Mouse (Mus musculus): ENCODE results near the gene Adgrb3.

Adgrb3 gene

GRCm38 (mm10) chr1:25281471-25281870 is 548.0 kb downstream of the Adgrb3 start:
- DNase-seq (ENCODE audit: low read depth, low spot score) = no peak

DNA sequence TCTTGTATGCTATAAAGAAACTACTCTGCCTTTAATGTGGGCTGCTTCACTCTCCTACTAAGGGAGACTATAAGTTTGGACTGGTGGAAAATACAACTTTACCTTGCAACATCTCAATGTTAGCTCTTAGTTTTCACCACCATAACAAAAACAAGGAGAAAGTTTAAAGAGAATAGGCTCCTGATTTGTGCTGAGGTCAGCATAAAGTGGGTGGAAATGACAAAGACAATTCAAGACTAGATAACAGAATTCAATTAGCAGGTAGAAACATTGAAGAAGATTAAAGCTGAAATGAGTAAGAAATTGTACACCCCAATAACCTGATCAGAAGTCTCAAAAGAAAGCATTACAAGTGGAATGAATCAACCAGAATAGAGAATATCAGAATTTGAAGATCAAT is 578.9 kb downstream of the Adgrb3 start:
- DNase-seq (ENCODE audit: low read depth, low spot score) = no peak

DNA sequence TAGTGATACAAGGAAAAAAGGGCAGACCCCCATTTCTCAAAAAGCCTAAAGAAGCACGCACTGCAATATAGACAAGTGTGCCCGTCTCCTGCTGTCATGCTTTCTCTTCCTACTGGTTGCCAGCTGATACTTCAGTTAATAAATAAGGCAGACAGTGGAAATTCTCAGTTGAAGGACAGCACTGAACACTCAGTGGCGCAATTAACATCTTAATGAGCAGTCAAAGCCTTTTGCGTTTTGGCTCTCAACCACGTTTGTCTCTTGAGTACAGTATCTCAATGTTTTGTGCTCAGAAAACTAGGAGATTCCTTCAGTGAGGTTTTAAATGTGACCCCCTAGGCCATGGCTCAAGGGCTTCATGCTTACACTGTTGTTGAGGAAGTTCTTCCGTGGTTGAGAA is 587.1 kb downstream of the Adgrb3 start:
- no peak for DNase-seq (ENCODE audit: low read depth, low spot score)

- no peak for DNase-seq (ENCODE audit: low read depth, low spot score)
These were observed 600.2 kb downstream of the Adgrb3 start for GRCm38 (mm10) chr1:25229245-25229750.

DNA sequence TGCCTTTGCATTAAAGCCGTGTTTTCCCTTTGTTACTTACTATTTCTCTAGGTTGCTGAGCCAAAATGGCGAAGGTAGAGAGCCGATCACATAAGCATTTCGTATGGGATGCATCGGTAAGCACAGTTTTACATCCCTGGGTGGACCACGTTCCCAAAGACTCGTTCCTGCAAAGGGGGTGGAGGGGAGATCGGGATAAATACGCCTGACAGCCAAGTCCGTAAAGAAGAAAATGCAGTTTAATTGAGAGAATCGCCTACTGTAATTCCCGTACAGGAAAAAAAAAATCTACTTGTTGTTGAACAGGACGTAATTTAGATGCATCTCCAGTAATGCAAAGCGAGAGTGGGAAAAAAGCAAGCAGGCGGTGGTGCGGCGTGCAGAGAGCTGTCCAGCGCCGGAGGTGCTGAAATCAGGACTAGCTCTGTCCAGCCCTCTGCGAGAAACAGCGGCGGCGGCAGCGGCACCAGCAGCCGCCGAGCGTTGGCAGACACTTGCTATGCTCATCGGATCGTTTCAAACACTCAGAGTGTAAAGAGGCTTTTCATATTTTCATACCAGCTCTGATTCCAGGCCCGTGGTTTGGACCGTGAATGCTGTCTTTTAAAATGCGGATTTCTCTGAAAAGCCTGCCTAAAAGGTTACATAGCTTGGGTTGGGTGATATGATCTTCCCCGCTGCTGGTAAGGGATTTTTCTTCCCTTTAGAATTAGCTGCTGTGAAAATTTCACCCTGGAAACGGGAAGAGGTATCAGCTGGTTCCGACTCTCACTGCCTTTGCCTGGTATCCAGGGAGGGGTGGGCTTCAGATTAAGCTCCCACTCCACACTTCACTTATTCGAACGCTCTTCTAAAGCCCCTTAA is 600.9 kb downstream of the Adgrb3 start:
- peak; percentile 88 for DNase-seq (ENCODE audit: low read depth, low spot score)

DNA sequence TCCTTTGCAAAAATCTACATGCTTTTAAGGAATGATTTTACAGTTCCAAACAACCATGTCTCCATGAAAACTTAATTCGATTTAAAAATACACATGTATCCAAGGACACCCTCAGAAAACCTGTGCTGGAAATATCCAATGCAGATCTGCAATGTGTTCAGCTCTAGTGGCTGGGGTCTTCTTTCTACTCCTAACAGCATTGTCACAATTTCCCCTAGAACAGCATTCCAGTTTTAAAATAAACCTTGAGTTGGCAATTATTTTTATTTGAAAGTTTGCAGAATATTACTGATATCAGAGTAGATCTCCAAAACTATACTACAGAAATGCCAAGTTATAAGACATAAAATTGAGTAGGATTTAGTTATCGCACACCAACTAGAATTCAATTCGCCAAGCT is 601.6 kb downstream of the Adgrb3 start:
- no peak for DNase-seq (ENCODE audit: low read depth, low spot score)

DNA sequence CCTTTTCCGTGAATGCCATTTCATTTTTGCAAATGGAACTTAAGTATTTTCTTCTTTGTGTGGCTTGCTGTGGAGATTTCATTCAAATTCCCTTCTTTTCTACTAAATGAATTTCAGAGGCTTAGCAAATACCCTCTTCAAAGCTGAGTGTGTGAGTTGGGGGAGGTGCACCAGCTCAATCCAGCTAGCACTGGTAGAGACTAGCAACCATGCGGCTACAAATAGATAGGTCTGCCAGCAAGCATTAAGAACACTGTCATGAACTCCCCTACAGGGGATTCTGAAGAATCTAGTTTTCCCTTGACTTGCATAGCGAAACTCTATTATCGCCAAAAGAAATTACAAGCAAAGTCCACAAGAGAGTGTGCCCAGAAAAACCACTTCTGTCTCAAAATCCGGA is 624.9 kb downstream of the Adgrb3 start:
- DNase-seq (ENCODE audit: low read depth, low spot score) = no peak

DNA sequence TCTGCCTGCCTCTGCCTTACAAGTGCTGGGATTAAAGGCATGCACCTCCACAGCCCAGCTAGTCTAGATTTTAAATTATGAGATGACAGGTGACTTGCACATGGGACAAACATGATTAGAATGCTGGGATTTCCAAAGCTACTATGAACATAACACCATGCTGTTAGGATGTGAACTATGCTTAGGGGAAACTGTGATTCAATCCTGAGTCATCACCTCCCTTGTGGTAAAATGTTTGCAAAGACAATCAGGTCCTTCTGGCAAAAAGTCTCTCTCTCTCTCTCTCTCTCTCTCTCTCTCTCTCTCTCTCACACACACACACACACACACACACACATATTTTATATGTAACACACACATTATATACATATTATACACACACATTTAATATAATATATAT is 630.1 kb downstream of the Adgrb3 start:
- no peak for DNase-seq (ENCODE audit: low read depth, low spot score)

GRCm38 (mm10) chr1:25191986-25192385 is 637.5 kb downstream of the Adgrb3 start:
- no peak for DNase-seq (ENCODE audit: low read depth, low spot score)

DNA sequence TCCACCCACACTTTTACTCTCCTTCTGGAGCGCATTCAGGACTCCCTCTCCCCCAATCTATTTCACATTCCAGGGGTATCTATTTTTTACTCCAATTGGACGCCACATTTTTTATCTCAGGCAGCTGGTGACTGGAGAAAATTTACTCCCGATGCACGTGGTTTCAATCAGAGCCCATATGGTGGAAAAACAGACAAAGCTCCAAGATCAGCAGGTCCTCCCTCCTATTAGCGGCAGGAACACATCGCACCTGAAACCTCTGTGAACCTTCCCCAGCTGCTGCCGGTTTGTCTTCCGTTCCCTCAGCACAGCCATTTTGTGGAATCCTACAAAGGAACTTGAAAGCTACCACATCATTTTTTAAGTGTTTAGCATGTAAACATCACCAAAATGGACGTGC is 640.2 kb downstream of the Adgrb3 start:
- peak; percentile 65 for DNase-seq (ENCODE audit: low read depth, low spot score)

- no peak for DNase-seq (ENCODE audit: low read depth, low spot score)
These were observed 643.6 kb downstream of the Adgrb3 start for GRCm38 (mm10) chr1:25185909-25186308.

DNA sequence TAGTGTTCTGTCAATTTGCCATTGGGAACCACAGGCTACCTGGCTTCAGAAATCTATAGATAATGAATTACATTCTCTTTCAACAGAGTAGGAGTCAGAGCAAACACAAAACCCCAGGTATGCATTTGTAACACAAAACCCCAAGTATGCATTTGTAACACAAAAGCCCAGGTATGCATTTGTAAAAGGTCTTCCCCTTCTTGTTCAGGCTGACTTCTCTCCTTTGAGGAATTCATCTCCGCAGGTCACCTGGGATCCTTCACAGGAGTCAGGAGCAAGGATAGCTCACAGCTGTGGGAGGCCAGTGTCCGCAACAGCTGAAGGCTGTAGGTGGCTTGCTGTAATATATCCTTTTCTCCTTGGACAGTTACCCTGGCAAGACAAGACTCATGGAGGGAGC is 647.6 kb downstream of the Adgrb3 start:
- no peak for DNase-seq (ENCODE audit: low read depth, low spot score)

DNA sequence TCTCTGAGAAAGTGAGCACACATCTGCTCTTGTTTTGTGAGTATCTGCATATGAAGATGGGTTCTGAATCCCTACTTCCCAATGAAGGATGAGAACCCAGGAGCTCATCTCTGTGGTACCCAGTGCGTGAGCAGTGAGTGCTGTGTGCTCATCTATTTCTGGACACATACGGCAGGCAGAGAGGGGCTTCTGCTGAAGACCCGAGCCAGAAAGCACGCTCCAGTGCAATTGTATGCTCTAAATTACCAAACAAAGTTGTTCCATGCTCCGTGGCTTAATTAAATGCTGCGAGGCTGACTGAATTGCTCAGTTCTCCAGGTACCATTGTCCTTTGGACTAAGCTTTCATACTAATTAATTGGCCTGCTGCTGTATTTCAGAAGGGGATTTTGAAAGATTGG is 648.9 kb downstream of the Adgrb3 start:
- DNase-seq (ENCODE audit: low read depth, low spot score) = no peak

DNA sequence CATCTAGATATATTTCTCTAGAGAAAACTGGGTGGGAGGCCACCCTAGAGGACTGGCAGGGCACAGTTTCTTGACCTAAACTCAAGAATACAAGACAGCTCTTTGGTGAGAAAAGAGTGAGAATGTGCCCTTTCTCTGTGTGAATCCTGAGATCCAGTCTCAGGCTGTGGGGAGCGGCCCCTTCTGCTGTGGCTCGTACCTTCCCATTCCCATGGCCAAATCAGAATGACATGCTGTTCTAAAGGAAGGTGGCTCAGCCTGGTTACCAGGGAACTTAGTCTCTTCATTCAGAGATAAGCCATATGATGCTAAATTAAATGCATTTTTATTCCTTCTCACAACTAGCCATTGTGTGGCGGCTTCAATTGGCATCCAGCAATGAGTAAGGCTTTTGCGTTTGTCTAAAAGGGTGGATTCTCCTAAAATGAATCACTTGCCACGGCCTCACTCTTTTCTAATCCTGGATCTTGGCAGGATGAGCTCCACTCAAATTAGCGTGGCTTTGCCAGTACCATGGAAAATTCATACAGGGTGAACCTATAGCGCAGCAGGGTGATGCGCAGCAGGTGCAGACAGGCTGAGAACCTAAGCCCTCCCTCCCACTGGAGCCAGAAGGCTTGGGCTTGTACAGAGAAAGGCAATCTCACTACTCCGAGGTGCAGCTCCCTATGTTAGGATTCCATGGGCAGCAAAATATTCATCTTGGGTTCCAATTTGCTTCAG is 649.5 kb downstream of the Adgrb3 start:
- DNase-seq (ENCODE audit: low read depth, low spot score) = no peak

- DNase-seq (ENCODE audit: low read depth, low spot score) = no peak
These were observed 651.0 kb downstream of the Adgrb3 start for GRCm38 (mm10) chr1:25178347-25179130.

- DNase-seq (ENCODE audit: low read depth, low spot score) = no peak
These were observed 662.4 kb downstream of the Adgrb3 start for GRCm38 (mm10) chr1:25167120-25167519.

- no peak for DNase-seq (ENCODE audit: low read depth, low spot score)
These were observed 663.3 kb downstream of the Adgrb3 start for GRCm38 (mm10) chr1:25166036-25166796.

- DNase-seq (ENCODE audit: low read depth, low spot score) = no peak
These were observed 665.9 kb downstream of the Adgrb3 start for GRCm38 (mm10) chr1:25163561-25163960.

DNA sequence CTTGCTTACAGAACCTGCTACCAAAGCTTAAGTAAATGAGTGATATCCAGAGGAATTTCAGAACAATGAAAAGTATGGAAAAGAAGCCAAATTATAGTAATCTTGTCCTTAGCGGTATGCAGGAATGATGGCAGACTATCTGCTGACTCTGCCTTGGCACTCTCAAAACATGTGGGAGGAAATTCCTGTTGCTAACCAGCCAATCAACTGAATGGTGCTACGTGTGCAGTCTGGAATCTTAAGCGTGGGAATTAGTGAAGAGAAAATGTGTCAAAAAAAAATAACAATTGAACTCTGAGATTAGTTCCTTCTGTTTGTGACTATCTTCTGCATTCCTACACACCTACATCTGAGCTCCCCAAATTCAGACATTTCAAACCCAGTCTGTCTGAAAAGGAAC is 683.3 kb downstream of the Adgrb3 start:
- DNase-seq (ENCODE audit: low read depth, low spot score) = no peak

DNA sequence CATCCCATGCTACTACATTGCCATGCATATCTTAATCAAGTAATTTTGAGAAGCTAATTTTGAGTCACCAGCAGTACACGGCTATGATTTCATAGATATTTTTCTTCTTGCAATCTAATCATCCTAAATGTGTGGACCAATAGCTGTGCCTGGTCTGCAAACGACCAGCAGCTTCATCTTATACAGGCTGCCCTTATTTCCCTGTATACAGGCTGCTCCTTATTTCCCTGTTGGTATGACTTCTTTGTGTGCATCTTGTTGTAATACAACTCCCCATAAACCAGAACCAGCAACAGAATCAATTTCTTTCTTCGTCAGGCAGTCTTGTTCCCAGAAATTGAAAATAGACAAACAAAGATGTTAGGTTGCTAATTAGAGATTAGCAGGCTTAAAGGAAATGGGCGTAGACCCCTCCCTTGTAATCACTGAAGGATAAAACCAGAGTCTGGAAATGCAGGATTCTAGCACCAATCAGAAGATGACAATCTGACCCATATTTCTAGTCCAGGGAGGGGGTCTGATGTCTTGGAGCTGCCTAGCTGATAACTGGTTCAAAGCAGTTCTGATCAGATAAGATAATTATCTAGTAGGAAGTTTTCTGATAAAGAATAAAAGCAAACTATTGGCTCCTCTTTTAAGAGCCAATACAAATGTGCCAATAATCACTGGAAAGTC is 697.2 kb downstream of the Adgrb3 start:
- no peak for DNase-seq (ENCODE audit: low read depth, low spot score)

GRCm38 (mm10) chr1:25115512-25115911 is 714.0 kb downstream of the Adgrb3 start:
- no peak for DNase-seq (ENCODE audit: low read depth, low spot score)
